Mouse (Mus musculus): ENCODE results near the gene Igsf23.

DNA sequence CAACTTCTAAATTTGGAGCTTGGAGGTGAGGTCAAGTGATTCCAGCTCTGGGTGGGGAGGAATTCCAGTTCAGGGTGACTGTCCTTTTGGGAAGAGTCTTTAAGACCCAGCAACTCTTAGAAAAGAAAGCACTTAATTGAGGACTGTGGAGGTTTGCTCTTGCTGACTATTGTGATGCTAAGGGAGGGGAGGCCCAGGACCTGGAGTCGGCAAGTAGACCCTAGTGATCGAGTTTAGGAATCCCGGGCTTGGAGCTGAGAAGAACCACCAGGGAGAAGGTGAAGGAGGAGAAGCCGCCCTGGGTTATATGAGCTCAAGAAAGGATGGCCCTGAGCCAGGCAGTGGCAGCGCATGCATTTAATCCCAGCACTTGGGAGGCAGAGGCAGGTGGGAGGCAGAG is 22.1 kb downstream of the Igsf23 start:
- TF ChIP-seq POLR2A (IDR thresholded peaks at IDR 0.05; ENCODE audit: borderline replicate concordance, extremely low read depth, insufficient read depth, insufficient read length, poor library complexity, severe bottlenecking) (no peak), CTCF (IDR thresholded peaks at IDR 0.05; ENCODE audit: borderline replicate concordance, extremely low read depth, insufficient read depth, insufficient read length) (no peak)
